Mouse (Mus musculus): ENCODE measurements around the gene D10Jhu81e.
"Not testable (repeated sequence)": the region's sequence is repeated elsewhere in the genome, so short reads cannot be mapped to it uniquely, and the experiment has no call there.

D10Jhu81e gene

DNA sequence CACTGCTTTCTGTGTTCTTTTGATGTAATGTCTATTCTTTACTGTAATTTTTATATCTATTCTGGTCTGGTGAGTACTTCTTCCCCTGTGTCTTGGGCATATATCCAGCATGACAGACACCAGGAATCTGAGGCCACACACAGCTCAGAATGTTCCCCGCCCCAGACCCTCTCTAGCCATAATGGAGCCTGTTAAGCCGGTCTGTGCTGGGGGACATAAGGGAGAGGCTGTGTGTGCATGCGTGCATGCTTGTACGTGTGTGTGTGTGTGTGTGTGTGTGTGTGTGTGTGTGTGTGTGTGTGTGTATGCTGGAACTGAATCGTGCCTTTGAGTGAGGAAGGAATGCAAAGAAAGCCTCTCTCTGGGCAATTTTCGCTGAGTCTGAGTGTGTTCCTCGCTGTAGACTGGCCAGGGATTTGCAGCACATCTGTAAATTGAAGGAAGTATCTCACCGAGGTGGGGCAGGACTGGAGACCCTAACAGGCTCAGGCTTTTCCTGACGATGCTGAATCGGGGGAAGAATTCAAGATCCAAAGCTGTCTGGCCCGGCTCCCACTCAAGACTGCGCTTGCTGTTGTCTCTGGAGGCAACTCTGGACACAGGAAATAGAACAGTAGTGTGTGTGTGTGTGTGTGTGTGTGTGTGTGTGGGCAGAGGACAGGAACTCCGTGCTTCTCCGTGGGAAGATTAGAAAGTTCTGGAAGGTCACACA lies 30.6 kb downstream of the D10Jhu81e start:
- in situ Hi-C loops (cut with MboI; ENCODE audit: unreplicated experiment in 2 of 2) = no loop called here

DNA sequence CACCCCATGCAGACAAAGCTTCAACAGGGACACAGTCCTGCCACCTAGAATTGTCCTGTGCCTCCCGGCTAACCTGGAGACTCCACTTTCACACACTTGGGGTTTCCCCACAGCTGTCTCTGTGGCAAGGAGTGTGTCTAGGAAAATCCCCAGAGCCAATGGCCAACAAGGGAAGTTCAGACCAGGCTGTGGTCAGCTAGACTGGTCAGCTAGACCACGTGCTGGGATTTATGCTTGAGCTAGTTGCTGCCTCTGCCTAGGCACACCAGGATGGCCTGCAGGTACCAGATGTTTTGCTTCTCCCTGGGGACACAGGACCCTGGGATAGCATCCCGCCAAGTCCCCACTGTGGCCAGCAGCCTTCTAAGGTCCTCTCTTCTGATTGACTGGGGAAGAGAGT lies 32.4 kb downstream of the D10Jhu81e start:
- in situ Hi-C loops (cut with MboI; ENCODE audit: unreplicated experiment in 2 of 2) = no loop called here

DNA sequence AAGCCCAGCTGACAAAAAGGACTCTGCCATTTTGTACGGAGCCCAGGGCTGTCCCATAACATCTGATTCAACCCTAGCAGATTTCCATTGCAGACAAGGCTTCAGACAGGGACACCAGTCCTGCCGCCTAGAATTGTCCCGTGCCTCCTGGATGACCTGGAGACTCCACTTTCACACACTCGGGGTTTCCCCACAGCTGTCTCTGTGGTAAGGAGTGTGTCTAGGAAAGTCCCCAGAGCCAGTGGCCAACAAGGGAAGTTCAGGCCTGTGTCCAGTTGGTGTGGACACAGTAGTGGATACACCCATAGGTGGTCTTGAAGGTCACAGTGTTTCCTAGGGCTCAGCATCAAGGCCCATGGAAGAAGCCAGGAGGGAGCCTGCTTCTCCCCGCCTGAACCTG lies 33.6 kb downstream of the D10Jhu81e start:
- in situ Hi-C loops (cut with MboI; ENCODE audit: unreplicated experiment in 2 of 2) = no loop called here

DNA sequence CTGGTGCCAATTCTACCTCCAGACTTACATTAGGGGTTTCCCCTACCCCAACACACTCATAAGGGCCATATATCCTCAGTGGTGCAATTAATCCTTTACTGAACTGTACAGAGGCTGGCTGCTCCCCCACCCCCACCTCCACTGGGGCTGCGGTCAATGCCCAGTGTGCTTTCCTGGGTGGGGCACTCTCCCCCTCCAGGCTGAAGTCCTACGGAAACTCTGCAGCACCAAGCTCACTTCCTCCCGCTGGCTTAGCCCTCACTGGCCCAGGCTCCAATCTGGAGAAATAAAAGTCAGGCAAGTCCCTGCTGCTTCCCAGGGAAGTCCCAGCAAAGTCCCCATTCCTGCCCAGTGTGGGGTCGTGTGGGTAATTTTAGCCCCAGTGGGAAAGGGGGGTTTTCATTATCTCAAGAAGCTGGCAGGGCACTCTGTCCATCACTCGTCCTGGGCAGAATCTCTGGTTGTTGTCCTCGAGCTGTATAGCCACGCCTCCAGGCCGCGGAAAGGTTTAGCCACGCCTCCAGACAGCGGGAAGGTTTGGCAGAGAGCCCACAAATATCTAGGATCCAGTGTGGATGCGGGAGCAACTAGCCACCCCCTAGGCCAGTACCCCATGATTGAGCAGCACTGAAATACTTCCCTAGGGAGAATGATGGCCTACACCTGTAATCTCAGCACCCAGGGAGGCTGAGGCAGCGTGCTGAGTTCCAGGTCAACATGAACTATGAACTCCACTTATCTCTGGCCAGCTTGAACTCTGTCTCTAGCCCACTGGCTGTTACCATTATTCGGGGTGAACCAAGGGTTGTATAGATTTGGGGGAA lies 34.4 kb downstream of the D10Jhu81e start:
- in situ Hi-C loops (cut with MboI; ENCODE audit: unreplicated experiment in 2 of 2) = no loop called here

DNA sequence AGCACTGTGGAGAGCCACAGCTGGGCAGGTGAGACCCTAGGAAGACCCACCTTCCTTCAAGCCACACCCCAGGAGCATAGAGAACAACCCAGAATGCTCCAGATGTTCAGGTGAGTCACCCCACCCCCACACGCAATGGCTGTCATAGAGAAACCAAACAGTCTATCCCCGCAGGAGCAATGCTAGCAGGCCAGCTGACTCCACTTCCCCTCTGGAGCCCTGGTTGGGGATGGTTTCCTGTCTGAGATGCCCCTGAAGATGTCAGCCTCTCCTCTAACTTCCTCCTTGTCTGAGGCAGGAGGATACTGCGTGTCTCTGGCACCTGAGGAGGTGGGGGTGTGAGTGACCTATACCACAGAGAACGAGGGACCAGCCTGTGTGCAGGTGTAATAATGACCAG lies 35.2 kb downstream of the D10Jhu81e start:
- in situ Hi-C loops (cut with MboI; ENCODE audit: unreplicated experiment in 2 of 2) = no loop called here

DNA sequence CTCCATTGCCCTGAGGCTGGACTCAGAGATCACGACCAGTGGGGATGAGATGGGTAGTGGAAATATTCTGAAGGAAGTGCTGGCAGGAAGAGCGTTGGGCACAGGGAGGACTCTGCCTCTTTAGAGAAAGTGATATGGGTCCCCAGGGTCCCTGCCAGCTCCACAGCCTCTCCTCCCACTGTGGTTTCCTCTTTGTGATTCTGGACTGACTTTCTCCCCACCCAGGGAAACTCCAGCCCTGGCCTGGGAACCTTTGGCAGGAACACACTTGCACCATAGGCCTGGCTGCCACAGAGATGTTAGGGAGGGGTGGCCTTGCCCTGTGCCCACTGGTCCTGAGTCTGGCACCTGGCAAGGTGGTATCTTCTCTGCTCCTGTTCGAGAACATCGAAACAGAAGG lies 39.6 kb downstream of the D10Jhu81e start:
- in situ Hi-C loops (cut with MboI; ENCODE audit: unreplicated experiment in 2 of 2) = no loop called here

DNA sequence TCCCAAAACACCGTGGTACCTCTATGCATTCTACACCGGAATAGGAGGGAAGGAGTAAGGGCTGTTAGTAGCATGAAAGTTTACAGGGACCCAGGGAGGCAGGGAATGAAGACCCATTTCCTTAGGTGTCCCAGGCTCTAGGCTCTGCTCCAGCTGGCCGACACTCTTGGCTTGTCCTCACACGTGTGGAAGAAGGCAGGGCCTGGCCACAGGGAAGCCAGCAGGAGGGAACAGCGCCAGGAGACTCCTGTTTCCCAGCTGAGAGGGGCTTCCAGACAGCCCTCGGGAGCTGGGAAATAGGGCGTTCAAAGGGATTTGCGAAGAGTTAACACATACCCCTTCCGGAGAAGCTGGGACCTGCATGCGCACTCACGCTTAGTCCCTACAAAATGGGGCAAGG lies 40.2 kb downstream of the D10Jhu81e start:
- in situ Hi-C loops (cut with MboI; ENCODE audit: unreplicated experiment in 2 of 2) = no loop called here

DNA sequence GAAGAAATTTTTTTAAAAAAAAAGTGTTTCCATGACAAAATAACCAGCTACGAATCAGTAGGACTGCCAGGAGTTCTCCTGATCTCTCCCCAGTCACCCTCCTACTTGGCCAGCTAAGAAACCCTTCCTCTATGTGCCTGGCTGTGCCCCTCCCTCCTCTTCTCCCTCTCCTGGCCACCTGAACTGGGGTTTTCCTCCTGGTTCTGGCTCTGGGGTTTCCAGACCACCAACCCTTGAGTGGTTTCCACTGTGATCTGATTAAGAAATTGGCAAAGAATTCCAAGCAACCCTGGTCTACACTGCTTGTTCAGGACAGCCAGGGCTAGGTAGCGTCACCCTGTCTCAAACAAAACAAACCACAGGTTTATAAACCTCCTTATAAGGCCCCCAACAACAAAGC lies 40.9 kb downstream of the D10Jhu81e start:
- in situ Hi-C loops (cut with MboI; ENCODE audit: unreplicated experiment in 2 of 2) = no loop called here

DNA sequence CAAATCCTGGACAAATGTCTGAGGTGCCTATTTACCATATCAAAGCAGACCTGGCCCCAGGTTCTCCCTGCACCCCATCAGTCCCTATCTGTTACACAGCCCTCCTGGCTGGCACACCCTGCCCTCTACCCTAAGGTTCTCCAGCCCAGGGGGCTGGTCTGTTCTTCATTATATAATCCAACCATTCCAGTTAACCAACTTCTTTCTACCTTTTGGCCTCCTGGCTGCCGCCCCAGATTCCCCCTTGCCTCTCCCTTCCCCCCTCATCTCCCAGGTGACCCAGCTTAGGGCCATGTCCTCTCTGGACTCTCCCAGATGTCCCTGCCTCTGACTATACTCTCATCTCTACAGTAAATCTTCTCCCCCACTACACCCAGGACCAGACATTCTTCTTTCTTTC lies 41.7 kb downstream of the D10Jhu81e start:
- in situ Hi-C loops (cut with MboI; ENCODE audit: unreplicated experiment in 2 of 2) = no loop called here

DNA sequence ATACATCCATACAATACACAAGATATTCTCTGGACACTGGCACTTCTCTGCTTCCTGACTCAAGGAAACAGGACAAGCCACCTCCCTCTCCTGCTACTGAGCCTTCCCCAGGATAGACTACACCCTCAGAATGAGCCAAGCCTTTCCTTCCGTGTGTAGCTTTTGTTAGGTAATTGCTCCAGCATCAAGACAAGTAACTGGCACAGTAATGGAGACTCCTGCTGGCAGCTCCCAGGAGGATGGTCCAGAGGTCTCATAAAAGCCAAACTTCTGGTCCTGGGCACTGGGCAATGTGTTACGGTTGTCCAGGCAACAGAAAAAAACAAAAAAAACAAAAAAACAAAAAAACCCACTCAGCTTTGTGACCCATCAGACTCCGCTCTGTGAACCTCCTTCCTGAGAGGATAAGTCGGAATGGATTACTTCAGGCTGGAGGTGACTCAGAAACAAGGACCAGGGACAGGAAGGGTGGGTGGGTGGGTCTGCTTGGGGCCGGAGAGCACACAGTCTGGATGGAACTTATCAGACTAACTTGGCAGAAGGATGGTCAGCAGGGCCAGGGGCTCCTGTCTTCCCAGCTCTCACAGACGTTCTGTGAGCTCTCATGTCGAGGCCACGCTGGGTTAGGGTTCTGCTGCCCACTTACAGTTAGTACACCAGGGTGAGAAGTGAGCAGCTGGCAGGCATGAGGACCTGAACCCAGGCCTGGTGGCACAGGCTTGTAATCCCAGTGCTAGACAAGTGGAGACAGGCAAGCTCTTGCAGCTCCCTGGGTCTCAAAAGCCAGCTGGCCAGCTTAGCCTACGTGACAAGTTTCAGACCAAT lies 42.3 kb downstream of the D10Jhu81e start:
- in situ Hi-C loops (cut with MboI; ENCODE audit: unreplicated experiment in 2 of 2) = no loop called here

DNA sequence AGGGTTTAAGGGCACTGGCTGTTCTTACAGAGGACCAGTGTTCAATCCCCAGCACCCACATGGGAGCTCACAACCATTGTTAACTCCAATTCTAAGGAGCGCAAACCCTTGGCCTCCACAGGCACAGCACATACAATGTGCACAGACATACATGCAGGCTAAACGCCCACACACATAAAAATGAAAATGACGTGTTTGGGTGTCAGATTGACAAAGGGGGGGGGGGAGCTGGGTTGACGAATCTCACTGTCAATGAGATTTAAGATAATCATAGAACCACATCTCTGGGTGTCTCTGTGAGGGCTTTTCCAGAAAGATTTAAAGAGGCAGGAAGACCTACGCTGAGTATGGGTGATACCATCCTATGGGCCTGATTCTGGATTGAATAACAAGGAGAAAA lies 43.3 kb downstream of the D10Jhu81e start:
- in situ Hi-C loops (cut with MboI; ENCODE audit: unreplicated experiment in 2 of 2) = no loop called here

DNA sequence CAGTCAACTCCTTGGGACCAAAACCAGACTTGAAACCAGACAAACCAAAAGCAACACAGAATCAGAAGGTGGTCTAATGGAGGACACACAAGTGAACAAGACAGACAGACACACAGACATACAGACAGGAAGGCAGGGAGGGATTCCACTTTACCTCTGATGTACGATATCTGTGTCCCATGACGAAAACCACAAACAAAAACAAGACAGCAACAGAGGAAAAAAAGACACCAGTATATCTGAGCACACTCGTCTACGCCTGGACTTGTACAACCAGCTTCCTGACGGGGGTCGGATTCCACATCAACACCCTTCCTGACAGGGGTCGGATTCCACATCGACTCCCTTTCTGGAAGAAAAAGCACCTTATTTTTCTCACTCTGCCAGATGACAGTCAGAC lies 44.5 kb downstream of the D10Jhu81e start:
- in situ Hi-C loops (cut with MboI; ENCODE audit: unreplicated experiment in 2 of 2) = not testable (repeated sequence)

DNA sequence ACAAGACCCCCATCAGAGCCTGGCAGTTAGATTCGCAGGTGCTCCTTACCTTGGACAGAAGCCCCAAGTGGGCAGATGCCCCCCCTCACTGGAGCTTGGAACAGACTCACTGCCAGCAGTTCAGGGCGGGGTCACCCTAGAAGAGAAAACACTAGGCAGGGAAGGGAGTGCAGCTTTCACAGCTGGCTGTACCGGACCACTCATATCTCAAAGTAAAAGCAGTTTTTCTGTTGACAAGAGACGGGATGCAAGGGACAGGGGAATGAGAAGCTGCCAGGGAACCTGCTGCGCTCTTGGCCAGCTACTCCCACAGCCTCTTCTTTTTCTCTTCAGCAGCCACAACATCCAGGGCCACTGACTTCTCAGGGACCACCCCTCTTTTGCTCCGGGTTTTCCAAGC lies 45.4 kb downstream of the D10Jhu81e start:
- in situ Hi-C loops (cut with MboI; ENCODE audit: unreplicated experiment in 2 of 2) = not testable (repeated sequence)

DNA sequence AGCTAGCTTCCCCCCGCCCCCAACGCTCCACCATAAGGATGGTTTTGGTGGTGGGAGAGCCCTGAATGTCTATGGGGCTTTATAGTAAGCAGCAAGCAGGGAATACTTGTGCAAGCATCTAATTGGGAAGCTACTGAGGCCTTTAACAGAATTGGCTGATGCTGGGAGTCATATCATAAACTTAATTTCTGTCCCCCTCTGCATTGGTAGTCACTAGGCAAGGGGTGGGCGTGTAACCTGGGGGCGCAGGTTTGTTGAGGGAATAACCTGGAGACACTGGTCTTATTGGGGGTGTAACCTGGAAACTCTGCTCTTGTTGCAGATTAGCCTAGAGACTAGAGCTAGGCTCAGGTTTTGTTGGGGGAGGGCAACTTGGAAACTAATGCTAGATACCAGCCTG lies 50.2 kb downstream of the D10Jhu81e start:
- in situ Hi-C loops (cut with MboI; ENCODE audit: unreplicated experiment in 2 of 2) = no loop called here

DNA sequence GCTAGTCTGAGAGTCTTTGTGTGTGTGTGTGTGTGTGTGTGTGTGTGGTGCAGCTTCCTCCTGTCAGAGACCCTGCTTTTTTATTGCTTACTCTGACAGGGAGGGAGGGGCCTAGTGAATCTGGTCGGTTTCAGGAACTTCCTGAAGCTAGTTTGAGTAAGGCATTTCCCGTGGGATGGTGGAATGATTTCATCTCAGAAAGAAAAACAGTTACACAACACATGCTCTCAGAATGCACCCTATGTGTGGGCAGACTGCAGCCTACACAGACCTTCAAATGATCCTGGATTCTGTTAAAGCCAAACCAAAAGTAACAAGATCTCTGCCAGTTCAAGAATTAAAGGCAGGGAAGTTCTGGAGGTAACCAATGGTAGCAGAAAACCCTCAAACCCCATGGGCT lies 54.4 kb downstream of the D10Jhu81e start:
- in situ Hi-C loops (cut with MboI; ENCODE audit: unreplicated experiment in 2 of 2) = no loop called here

DNA sequence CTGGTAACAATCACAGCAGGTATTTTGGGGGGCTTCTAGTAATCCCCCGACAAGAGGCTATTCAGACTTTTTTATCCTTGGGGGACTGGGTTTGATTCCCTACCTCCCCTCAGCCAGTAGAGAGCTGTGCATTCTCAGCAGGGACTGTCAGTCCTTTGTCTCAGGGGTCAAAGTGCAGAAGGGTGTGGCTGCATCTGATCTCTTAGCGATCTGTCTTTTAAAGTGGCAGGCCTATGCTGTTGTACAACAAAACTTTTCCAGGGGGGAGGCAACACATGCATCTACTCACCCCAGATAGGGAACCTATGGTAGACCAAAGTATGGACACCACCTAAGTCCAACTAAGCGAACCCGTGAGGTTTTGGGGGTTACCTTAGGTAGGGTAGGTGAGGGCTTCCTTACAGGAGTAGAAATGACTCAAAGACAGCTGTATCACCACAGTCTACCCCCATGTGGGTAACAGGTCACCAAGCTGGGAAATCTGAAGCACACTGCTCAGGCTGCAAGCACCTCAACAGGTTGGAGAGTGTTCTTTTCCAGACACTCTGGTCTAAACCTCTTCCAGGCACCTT lies 55.0 kb downstream of the D10Jhu81e start:
- in situ Hi-C loops (cut with MboI; ENCODE audit: unreplicated experiment in 2 of 2) = no loop called here
